ENCODE assay signal across 17 mouse cellular contexts in genomic region chr2:128816311-128816710, GRCm38 (mm10).
DNase-seq lines count a peak whose midpoint lies in the region; ATAC-seq lines count a peak whose summit lies in the region.
"Had no signal": no experiment of that assay in that cellular context is flagged by ENCODE, and none has a peak within 500 bp of the region (broad histone marks: within the 10 kb centered on the region; RNA-seq: fewer than 3 reads in every experiment).

No protein-coding gene starts in this region.

- peak; percentile 39 for DNase-seq in cerebellum, adult 11-12 months
- no peak for DNase-seq in cerebellum, postnatal 36 days
- peak; percentile 42 for DNase-seq in cerebellum, adult 9-11 months
- DNase-seq in cerebellum, postnatal 4 days (ENCODE audit: low spot score in 2 of 2), result no peak
- DNase-seq in cerebellum, postnatal 14 days, result peak; percentile 11 to 22
- DNase-seq: adrenal gland, adult 8-10 months; adrenal gland, postnatal 14 days; adrenal gland, postnatal 36 days; B cell, adult 2 months; cerebellum, adult 8-10 months; forebrain, postnatal 0 days had no signal

- no peak for ATAC-seq in cerebellum, adult (ENCODE audit: insufficient number of reproducible peaks, low FRiP score, low TSS enrichment)
- ATAC-seq: activated CD4-positive, CD25-positive, alpha-beta regulatory T cell, adult 4 months; CD4-positive, CD25-positive, alpha-beta regulatory T cell, adult 4 months; forebrain, embryonic 13.5 days; forebrain, embryonic 15.5 days; forebrain, postnatal 0 days; Patski had no signal

Comparison
In these comparisons a context has a peak if more than half of its experiments do, and no peak if none do; other contexts are left out.
1. DNase-seq: peak in cerebellum, adult 11-12 months (single experiment), cerebellum, adult 9-11 months (single experiment) and cerebellum, postnatal 14 days (2 of 2); none in cerebellum, postnatal 36 days (0 of 2) and cerebellum, postnatal 4 days (0 of 2).